Mouse (Mus musculus) frontal cortex, postnatal 14 days (tissue): ENCODE measurements around the gene Sqstm1.
A peak's percentile ranks its signal among the peaks of the same experiment; 100 is the strongest.

Source experiments
- DNase-seq, 2 experiments: peaks; one replicate each; pipeline ENCODE4 v3.0.0; 2022; ENCODE audit warnings: low spot score in 2 of 2

The Sqstm1 gene

DNA sequence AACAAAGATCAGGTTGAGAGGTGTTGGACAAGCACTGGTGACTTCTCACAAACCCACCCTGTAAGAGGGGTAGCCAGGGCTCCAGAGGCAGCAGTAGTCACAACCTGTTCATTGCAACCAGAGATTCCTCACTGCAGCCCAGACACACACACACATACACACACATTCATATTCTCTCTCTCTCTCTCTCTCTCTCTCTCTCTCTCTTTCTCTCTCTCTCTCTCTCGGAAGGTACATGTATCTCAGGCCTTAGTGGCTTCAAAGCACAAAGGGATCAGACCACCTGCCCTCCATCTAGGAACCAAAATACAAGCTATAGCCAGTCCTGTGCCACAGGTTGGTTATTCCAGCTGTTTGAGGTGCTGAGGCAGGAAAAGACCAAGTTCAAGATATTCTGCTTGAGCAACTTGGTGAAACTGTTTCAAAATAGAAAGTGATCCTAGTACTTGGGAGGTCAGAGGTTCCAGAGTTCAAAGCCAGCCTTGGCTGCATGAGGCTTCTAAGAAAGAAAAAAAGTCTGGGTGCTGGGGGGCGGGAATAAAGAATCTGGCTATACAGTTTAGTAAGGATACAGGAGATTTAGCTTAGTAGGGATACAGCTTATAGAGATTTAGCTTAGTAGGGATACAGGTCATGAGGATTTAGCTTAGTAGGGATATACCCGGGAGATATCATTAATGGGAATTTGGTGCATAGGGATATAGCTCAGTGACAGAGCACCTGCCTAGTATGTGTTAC is 864 bp upstream of the Sqstm1 start:
- DNase-seq, result no peak

DNA sequence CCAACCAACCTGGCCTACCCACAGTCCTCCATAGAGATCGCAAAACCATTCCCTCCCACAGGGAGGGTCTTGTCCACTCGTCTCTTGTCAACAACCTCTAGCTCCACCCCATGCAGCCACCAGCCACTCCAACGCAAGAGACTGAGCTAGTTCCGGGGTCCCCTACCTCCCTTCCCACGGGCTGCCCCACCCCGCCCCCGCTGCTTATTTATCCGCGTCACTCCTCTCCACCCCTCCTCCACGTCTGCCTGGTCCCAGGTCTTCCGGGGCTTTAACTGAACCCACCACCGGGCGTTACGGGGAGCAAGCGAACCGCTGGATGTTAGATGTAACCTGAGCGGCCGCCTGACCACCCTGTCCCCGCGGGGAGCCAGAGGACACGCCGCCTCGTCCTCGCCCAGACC is 524 bp downstream of the Sqstm1 start:
- DNase-seq, result peak; percentile 74 to 82

DNA sequence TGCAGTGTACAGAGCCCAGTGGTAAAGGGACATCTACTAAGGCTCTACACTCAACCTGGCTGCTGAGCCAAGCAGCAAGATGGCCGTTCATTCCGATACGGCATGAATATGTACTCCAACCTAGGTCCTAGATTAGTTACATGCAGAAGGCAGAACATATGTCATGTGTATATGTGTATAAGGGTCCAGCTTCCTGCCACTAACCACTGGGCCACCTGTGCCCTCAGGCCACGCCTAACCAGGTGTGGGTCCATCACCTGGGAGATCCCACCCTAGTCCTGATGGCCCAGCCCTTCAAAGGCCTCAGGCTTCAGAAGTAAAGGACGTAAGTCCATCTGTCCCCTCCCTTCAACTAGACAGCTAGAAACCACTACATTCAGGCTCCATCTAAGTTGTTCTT is 2.6 kb downstream of the Sqstm1 start:
- DNase-seq, result no peak

DNA sequence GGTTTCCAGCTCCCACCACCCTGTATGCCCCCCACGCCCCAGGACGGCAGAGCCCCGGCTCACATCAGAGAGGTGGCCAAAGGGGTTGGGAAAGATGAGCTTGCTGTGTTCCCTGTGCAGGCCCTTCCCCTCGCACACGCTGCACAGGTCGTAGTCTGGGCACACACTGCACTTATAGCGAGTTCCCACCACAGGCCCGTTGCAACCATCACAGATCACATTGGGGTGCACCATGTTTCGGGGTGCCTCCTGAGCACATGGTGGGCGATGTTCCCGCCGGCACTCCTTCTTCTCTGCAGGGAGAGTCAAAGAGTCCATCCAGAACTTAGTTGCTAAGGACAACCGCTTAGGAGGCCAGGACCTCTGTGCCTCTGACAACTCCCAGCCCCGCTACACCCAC is 3.3 kb downstream of the Sqstm1 start:
- DNase-seq, result no peak

GRCm38 (mm10) chr11:50206037-50206436 is 4.6 kb downstream of the Sqstm1 start:
- no peak for DNase-seq

- DNase-seq, result no peak
These were observed 5.2 kb downstream of the Sqstm1 start for GRCm38 (mm10) chr11:50205434-50205833.

- DNase-seq, result no peak
These were observed 7.3 kb downstream of the Sqstm1 start for GRCm38 (mm10) chr11:50203302-50203827.

- no peak for DNase-seq
These were observed 9.0 kb downstream of the Sqstm1 start for GRCm38 (mm10) chr11:50201590-50201989.

DNA sequence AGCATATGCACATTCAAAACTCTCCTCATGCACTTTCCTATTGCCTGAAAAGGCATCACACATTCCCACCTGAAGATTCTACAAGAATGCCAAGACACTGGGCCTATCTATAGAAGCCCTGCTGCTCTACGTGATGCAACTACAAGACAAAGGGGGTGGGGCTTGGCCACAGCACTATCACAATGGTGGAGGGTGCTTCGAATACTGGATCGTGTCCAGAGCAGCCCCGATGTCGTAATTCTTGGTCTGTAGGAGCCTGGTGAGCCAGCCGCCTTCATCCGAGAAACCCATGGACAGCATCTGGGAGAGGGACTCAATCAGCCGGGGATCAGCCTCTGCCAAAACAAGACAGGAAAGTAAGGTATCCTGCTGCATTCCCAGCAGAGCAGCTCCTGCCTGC is 10.0 kb downstream of the Sqstm1 start:
- no peak for DNase-seq

DNA sequence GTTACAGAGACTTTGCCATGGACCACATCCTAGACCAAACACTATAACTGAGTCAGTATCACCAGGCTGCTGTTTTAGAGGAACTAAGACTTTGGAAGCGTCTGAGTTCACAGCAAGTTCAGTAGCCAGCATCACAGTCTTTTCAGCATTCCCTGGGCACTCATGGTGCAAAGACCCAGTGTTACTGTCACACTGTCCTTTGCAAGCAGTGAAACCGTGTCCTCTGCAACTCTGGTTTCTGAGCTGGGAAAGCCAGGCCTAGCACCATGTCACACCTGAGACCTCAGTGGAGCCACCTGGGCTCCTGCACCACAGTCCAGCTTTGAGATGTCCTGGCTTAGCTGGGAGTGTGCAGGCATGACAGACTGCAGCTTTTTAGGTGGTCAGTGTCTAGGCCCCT is 11.7 kb downstream of the Sqstm1 start:
- no peak for DNase-seq

DNA sequence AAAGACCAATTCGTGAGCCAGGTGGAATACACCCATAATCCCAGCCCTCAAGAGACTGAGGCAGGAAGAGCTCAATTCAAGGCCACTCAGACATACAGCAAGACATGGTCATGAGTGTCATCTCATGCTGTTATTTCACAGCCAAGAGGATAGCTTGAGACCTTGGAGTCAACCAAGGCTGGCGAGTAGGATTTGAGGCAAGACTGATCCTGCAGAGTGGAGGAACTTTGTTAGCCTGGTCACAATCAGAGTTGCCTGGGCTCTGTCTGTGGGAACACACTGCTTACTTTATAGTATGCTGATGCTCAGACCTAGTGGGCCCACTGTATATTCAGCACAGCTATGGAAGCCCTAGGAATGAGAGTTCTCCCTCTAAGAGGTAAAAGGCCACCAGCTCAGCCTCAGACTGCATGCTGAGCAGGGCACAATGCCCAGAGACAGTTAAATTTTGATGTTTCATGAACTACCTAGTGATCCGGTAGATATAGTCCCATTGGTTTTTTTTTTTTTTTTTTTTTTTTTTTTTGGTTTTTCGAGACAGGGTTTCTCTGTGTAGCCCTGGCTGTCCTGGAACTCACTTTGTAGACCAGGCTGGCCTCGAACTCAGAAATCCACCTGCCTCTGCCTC is 12.3 kb downstream of the Sqstm1 start:
- no peak for DNase-seq

DNA sequence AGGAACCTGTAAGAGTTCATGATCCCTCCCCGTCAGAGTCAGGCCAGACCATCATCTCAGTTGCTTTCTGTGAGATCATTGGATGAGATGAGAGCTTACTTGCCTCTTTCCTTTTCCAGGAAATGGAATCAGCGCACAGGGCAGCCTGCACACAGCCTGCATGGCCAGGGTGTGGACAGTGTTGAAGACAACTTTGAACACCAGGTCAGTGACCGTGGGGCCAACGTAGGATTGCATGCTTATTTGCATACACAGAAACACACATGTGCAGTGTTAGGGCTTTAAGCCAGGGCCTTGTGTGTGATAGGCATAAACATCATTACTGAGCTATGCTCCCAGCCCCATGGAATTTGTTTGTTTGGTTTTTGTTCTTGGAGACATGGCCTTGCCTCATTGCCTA is 13.1 kb downstream of the Sqstm1 start:
- DNase-seq, result no peak

GRCm38 (mm10) chr11:50194793-50195192 is 15.8 kb downstream of the Sqstm1 start:
- DNase-seq, result no peak

GRCm38 (mm10) chr11:50194070-50194469 is 16.6 kb downstream of the Sqstm1 start:
- no peak for DNase-seq

GRCm38 (mm10) chr11:50192278-50192677 is 18.3 kb downstream of the Sqstm1 start:
- DNase-seq, result no peak

DNA sequence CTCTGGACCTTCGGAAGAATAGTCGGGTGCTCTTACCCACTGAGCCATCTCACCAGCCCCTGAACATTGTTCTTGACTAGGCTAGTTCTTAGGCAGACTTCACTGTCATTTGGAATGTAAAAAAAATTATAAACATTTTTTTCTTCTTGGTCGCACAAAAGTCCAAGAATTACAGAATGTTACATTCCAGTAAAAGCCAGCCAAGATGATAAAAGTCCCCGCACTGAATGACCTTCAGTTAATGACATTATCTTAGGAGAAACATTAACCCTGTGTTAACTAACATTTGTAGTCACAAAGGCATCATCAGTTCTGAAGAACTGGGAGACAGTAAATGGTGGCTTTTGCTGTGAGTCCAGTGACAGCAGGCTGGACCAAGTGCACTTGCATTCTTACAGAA is 20.3 kb downstream of the Sqstm1 start:
- DNase-seq, result no peak

DNA sequence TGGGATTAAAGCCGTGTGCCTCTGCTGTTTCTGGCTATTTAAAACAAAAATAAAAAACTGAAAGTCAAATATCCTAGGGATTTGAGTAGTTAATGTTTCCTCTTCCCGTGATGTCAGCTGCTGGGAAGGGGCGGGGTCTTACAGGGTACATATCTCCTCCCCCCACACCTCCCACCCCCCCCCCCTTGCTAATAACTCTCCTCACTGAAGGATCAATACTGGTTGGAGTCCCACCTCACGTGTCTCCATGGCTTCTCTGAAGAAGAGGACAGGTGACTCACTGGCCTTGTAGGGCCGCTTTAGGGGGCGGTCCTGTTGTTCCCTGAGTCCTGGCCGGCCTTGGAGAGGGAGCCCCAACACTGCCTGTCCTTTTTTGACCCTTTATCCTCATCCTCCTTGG is 21.9 kb downstream of the Sqstm1 start:
- no peak for DNase-seq

DNA sequence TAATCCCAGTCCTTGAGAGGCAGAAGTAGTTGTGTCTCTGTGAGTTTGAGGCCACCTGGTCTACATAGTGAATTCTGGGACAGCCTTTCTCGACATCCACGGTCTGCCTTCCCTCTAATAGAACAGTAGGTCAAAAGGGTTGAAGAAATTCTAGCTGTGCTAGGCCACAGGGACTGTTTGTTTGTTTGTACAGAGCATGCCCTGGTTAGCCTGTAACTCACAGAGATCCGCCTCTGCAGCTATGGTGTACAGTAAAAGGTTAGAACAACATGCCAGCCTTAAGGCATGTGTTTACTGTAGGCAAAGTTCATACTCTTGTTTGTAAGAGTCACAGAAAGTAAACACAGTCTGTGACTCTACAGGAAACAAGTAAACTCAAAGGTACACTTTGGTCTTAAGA is 25.8 kb downstream of the Sqstm1 start:
- DNase-seq, result no peak

GRCm38 (mm10) chr11:50182702-50183101 is 27.9 kb downstream of the Sqstm1 start:
- no peak for DNase-seq

GRCm38 (mm10) chr11:50180478-50181231 is 30.0 kb downstream of the Sqstm1 start:
- DNase-seq, result no peak

- no peak for DNase-seq
These were observed 31.8 kb downstream of the Sqstm1 start for GRCm38 (mm10) chr11:50178532-50179488.

DNA sequence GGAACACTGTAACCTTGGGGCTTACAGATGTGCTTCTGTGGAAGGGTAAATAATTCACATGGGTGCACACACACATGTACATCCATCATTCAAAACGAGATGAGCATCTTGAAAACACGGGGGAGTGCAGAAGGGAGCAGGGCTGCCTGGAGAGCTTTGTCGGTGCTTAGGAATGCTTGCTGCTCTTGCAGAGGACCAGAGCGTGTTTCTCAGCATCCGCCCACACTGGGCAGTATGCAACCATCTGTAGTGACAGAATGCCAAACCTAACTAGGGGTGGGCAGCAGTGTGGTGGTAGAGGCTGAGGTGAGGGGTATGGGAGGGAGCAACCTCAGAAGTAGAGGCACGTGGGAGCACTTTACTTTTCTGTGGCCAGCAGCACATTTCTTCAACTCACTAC is 33.5 kb downstream of the Sqstm1 start:
- DNase-seq, result no peak
